Mouse (Mus musculus) heart, postnatal 0 days (tissue): ENCODE data around the gene Scn9a.

Experiments used
- CTCF ChIP-seq: IDR thresholded peaks from 2 replicates; pipeline ENCODE4 v1.5.1; 2016; ENCODE audit warnings: antibody characterized with exemption, control low read depth, low read depth
- EP300 ChIP-seq: IDR thresholded peaks from 2 replicates; pipeline ENCODE4 v1.6.1; 2016; ENCODE audit warnings: antibody characterized with exemption, low read depth

GRCm38 (mm10) chr2:66519966-66520365, 114.8 kb downstream of the Scn9a start:
- TF ChIP-seq CTCF: no peak
- TF ChIP-seq EP300: no peak
